Mouse (Mus musculus): ENCODE measurements around the gene Sh3pxd2a.
"Not testable (repeated sequence)": the region's sequence is repeated elsewhere in the genome, so short reads cannot be mapped to it uniquely, and the experiment has no call there.

Gene Sh3pxd2a

DNA sequence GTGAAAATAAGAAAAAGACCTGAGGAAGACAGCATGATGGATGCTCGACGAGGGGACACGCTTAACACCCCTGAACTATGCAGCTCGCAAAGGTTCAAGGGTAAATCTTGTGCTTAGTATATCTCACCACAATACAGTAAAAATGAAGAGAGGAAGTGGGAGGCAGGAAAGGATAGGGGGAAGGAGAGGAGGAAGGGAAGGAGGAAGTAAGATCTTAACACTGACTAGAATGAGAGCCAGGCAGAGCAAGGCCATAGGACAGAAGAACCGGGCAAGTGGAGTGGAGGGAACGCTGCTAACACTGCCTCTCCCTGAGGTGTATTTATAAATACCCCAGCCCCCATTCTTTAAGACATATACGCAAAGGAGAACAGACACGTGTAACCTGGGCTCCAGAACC lies 58.7 kb downstream of the Sh3pxd2a start:
- no peak for DNase-seq

DNA sequence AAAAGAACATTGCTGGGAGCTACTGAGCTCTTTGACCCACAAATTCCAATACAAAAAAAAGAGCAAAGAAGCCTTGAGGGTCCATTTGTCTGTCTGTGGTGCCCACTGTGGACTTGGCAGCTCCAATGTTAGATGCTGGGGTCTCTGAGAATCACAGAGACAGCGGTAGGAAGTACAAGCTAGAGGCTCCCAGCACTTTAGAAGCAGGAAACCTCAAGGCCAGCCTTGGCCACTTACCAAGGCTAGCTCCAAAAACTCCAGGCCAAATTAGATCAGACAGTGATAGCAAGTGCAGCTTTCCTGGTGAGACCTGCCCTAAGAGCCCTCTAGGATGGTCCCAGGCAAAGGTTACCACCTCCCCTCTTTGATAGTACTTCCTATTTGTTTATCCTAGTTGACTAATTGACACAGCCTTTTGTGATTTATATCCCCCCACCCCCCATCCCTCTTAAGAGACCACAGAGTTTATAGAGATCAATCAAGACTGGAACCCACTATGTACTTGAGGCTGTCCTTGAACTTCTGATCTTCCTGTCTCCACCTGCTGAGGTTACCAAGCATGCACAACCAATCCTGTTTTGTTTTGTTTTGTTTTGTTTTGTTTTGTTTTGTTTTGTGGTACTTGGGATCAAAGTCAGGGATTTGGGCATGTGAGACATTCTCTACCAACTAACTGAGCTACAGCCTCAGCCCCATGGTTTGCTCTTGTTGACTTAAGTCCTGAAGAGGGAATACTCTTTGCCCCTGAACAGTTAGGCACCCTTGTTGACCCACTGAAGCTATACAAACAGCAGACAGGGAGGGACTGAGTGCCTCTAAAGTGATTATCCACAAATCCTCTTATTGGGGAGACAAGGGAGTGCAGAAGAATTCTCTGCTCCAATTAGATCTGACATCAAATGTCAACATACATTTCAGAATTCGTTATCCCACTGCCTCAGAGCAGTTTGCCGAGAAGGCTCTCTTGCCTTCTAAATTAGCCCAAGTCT lies 60.5 kb downstream of the Sh3pxd2a start:
- DNase-seq = no peak

DNA sequence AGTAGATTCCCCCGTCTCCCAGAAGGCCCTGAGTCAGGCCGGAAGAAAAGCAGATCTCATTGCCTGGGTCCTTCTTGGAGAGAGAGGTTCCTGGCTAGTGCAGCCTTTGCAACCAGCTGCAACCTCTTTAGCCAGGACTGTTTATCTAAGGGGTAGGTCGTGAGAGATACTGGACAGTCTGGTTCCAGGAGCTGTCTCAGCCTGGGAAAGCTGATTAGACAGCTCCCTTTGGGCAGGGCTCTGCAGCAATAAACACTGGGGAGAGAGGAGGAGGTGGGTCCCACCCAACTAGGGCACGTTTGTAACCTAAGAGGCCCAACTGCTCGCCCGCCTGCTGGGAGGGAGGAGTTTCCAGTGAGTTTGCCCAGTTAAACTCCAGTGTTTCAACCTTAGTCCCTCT lies 61.2 kb downstream of the Sh3pxd2a start:
- DNase-seq = peak; percentile 99

DNA sequence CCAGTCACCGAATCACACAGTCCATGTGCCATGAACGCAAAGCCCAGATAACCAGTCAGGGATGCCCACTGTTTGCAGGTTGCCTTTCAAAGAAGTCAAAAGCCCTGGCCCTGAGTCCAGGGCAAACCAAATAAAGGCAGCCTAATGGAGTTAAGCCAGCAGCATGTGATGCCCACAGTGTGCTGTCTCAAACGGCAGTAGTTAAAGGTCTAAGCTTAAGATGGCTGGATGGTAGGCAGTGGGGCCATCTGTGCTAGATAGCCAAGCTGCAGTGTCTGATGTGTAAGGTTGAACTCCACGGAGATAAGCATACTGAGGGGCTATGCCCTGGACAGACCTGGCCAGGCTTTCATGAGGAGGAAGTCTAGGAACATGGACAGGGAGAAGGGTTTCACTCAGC lies 61.7 kb downstream of the Sh3pxd2a start:
- DNase-seq = peak; percentile 95

DNA sequence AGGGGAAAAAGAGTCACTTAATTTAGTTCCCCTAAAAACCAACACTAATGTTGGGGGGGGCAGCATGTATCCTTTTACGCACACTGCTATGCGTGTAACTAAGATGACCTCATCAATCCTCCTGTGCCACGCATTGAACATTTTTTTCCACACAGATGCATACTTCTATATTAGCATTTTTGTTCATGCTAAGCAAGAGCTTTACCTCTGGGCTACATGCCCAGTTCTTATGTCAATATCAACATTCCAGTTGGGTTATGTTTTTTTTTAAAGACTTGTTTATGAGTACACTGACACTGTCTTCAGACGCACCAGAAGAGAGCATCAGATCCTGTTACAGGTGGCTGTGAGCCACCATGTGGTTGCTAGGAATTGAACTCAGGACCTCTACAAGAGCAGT lies 64.5 kb downstream of the Sh3pxd2a start:
- no peak for DNase-seq

DNA sequence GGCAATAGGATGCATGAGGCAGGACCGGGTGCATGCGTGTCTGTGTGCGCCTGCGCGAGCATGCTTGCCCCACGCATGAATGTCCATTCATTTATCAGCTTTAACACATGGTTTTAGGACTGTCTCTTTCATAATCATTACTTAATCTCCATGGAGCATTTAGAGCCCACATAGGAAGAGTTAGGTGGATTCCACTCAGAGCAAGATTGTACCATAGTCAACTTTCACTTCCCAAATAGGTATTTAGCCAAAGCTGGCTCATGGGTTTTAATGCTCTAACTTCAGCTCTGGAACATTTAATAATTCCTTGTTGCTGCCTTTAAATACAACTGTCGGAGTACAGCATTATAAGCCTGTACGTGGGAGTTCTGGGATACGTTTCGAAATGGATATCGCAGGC lies 65.2 kb downstream of the Sh3pxd2a start:
- DNase-seq = no peak

DNA sequence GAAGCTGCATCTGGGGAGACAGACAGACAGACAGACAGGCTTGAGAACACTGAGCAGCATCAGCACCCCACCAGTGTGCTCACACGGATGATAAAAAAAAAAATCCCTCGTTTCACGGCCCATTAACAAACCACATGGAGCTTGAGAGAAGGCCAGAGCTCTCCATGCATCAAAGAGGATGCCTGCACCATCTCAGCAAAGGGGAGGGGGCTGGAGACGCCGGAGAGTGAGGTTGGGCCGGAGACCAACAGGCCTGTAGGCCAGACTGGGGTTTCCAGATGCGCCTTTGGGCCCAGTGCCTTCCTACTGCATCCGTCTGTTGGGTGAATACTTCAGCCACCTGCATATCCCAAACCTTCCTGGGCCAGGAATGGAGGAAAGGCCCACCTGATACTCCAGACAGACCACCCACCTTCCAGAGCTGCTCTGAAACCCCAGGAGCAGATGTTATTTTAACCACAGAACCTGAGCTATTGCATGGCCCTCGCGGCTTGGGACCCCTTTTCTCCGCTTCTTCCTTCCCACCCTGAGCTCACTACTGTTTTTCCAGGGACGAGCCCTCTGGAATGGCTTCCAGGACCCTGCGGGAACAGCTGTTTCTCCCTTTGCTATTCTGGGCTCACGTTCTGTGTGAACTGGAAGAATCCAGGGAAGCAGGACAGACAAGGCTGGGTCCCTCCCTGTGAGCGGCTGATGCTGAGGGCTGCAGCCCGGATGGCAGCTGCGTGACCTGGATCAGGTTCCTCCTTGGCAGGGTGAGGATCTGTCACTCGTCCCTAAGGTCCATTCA lies 66.1 kb downstream of the Sh3pxd2a start:
- DNase-seq = peak; percentile 87

DNA sequence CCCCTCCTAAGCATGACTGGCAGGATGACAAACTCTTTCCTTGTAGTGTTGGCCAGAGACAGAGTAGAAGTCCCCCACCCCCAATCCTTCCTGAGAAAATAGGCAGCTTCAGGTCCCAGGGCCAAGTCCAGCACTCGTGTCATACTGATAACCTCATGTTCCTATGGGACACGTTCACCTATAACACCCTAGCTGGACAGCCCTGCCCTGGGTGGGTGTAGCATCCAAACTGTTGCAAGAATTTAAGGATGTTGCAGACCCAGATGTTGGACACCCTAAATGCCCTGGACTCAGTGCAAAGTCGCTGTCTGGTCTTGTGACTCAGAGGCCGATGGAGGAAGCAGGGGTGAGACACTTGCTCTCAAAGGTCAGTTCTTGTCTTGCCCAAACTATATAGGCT lies 68.9 kb downstream of the Sh3pxd2a start:
- DNase-seq = no peak

DNA sequence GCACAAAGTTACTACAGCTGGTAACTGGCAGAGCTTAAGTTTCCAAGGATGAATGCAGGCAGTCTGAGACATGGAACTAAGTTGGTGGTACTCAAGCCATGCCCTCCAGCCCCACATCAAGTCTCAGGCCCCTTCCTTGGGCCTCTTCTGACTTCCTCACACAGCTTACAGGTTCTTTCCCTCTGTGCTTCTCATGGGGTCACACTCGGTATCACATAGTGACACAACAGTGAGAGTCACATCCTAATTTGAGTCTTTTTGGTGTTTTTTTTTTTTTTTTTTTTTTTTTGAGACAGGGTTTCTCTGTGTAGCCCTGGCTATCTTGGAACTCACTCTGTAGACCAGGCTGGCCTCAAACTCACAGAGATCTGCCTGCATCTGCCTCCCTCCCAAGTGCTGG lies 69.4 kb downstream of the Sh3pxd2a start:
- not testable (repeated sequence) for DNase-seq

DNA sequence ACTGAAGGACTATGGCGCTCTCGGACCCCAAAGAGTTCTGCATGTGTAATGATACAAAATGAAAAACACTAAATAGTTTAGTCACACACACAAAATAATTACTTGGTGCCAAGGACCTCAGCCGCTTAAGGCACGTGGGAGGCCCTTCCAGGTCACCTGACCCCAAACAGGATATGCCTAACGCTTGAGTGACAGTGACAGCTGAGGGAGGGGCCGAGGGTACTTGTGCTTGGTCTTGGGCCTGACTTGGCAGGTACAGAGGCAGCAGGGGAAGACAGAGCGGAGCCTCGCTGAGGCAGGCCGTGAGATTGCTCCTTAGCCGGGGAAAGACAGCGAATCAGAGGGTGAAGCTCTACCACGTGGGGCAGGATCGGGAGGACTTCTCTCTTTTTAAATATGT lies 73.3 kb downstream of the Sh3pxd2a start:
- DNase-seq = peak; percentile 92

DNA sequence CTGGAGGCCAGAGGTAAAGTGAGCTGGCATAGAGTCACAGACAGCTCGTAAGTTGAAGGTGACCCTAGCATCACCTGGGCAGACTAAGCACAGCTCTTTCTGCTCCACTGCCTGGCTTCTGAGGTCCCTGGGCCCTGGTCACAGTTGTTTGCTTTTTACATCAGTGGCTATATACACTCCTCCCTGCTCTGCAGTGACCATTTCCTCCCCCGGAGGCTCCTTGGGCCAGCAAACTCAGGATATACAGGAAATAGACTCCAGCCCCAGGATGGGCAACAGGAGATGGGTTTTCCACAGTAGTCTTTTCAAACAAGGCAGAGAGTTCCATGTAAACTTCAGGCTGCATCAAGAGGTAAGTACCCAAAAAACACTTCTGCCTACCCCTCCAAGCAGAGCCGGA lies 76.3 kb downstream of the Sh3pxd2a start:
- peak; percentile 98 for DNase-seq

DNA sequence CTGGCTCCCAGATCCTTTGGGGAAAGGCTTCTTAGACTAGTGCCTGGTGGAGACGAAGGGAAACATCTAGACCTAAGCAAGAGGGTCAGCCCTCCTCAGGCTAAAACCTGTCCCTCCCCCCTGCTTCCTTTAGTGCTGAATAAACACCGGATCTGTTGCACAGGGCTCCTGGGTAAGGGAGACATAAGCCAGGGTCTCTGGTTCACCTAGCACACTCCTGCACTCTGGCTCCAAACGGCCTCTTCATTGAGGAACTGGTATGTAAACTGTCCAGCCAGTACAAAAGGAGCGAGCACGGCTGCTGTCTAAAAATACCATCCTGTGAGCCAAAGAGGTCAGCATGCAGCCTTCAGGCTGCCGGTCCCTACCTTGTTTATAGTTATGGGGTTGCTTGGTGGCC lies 76.8 kb downstream of the Sh3pxd2a start:
- DNase-seq = peak; percentile 95

DNA sequence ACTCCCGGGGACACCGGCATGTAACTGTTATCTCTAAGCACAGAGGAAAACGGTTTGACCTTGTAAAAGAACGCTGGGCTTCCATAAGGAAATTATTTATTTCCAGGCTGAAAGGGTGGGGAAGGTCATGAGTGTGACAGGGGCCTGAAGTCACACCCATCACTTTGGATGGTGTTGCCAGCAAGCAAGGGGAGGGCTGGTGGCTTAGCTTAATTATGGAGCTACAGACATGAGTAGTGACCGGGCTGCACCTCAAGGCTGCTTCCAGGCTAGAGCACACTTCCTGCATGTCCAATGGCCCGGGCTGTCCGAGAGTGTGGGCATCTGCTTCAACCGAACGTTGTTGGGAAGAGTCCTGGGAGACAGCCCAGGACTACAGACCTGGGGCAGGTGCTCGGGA lies 78.2 kb downstream of the Sh3pxd2a start:
- DNase-seq = peak; percentile 95

DNA sequence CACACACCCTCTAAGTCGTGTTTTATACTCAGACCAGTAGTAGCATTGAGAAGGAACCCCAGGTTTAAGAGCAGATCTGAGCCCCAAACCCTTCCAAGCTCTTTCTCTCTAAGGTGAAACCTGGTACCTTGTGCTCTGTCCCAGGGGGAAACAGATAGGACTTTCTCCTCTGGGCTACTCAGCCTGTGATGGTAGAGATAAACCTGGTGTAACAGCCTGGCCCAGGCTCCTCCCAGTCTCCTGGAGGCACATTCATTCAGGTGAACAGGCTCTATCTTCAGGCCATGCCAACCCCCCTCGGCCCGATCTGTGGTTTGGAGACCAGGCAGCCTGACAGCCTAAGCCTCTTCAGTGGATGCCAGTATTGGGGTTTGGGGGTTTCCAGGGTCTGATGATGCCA lies 79.6 kb downstream of the Sh3pxd2a start:
- no peak for DNase-seq

DNA sequence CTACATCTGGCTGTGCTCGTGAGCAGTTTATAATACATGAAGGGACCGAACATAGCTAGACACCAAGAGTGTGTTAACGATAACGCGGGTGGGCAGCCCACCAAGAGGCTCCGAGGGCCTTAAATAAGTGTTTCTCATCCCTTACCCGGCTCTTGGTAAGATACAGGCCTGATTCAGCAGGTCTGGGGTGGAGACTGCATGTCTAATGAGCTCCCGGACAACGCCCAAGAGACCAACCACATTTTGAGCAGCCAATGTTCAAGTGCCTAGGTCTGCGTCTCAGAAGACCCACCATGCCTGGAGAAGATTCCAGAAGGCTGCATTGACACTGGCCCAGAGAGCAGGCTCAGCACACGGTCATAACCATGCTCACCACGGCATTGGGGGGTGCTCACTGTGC lies 80.2 kb downstream of the Sh3pxd2a start:
- no peak for DNase-seq

DNA sequence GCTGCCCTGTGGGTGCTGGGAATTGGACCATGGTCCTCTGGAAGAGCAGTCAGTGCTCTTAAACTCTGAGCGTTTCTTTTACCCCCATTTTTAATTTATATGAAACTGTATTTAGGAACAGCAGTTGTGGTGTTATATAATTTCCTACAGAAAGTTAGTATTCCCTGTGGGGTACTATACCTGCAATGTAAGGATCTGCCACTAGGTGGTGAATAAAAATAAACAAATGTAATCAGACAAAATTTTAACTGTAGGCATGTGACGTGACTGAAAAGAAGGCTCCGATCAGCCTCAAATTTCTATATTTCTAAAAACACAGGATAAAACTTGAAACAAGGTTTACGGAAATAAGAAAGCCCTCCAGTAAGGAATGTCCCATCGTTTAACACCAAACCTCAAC lies 81.9 kb downstream of the Sh3pxd2a start:
- DNase-seq = no peak

DNA sequence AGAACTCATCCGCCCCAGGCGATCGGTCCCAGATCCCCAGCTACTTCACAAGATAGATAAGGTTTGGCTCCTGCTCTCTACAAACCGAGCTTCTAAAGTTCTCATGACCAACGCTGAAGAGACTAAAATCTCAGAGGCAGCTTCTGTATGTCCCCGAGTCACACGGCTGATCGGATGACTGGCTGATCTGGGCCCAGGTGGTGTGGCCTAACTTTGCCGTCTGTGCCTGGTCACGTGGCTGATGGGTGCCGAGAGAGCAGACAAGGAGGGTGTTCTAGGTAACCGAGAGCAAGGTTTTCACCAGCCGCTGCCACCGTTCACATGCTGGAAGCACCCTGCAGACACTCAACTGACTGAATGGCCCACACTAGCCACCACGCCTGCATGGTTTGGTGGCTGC lies 83.2 kb downstream of the Sh3pxd2a start:
- DNase-seq = peak; percentile 93

DNA sequence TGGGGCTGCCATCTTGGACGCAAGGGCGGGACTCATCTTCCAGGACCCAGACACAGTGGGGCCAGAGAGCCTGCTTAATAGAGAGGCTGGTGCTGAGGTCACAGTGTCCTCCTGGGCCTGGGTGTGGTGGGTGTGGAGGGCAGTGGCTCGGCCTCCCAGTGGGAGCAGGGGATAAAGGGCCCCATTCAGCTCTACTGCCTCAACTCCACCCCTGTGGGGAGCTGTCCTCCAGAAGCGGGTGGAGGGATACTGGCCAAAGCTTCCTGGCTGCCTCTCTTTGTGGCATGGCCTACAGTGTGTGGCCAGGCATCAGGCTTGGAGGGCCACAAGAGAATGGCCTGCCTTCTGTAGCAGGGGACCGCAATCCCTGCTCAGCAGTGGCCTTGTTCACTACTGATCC lies 85.1 kb downstream of the Sh3pxd2a start:
- peak; percentile 95 for DNase-seq

DNA sequence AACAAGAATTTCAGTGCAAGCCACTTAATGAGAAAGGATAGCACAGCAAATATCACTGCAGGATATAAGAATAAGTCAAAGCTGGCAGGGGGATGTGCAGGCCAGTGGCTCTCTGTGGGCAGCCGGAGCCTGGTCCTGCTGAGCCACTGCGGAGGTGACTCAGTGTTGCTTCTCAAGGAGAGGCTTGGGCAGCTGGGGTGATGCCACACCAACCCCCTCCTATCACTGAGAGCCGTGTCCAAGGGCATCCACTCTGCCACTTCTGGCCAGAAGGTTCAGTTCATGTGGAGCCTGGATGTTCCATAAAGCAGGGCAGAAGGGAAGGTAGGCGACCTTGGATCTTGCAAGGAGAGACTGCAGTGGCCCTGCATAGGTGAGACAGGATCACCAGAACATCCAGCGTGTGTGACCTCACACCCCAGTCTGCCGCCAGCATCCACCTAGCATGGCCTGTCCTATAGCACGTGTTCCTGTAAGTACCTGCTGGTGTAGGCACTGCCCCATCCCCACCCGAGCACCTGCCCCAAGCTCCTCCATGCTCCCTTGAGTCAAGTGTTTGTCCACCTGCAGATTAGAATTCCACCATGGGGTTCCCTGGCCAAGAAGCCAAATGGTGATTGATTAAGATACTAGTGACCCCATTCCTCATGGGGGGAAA lies 89.2 kb downstream of the Sh3pxd2a start:
- peak; percentile 88 for DNase-seq

DNA sequence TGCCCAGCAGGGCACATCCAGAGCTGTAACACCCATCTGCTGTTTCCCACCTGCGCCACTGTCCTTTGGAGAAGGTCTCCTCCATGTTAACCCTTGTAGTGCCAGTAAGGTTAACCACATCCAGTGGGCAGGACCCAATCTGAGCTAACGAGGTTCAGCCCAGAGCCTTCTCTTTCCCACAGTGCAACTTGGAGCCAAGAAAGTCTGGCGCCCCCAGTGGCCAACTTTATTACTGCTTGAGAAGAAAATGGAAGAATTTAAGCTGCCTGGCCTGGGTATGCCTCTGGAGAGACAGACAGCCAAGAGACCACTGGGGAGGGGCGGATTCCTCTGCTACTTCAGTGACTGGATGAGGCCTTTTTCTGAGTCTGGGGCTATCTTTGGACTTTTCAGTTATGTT lies 89.8 kb downstream of the Sh3pxd2a start:
- peak; percentile 90 for DNase-seq

DNA sequence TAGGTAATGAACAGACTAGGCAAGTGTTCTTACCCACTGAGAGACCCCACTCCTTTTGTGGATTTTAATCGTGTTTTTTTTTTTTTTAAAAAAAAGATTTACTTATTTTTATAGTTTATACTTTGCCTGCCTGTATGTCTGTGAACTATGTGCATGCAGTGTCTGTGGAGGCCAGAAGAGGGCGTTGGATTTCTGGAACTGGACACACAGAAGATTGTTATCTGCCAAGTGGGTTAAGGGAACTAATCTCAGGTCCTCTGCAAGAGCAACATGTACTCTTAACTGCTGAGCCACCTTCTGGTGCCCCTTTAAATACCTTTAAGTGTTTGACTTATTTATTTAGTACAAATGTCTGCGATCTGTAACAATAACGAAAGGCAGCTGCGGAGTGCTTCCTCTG lies 92.2 kb downstream of the Sh3pxd2a start:
- no peak for DNase-seq

DNA sequence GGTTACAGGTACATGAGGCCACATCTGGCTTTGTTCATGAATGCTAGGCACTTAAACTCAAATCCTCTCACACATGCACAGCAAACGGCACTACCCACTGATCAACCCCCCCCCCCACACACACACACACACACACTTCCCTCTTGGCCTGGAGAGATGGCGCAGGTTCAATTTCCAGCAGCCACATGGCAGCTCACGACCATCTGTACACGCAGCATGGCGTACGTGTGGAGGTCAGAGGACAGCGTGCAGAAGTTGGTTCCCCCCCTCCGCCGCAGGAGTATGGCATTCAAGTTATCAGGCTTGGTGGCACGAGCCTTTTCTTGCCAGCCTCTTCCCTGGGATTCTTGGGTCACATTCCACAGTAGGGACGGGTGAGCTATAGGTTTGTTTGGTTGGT lies 92.7 kb downstream of the Sh3pxd2a start:
- DNase-seq = no peak

DNA sequence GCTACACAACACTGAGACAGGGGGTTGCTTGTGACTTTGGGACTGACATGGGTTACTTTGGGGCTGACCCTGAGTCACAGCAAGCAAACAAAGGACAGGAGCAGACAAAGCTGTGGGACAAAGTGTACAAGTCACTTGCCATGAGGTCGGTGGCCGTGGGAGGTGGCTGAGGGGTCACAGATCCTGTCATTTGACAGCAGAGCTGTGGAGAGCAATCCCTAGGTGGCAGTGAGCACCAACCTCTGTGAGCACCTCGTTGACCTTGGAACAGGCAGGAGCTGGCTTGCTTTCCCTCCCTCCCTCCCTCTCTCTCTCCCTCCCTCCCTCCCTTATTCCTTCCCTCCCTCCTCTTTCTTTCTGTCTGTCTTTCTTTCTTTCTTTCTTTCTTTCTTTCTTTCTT lies 95.2 kb downstream of the Sh3pxd2a start:
- DNase-seq = no peak
